Mouse (Mus musculus): ENCODE measurements at regions not wholly inside any gene's neighbourhood (a gene's known extent, or its start where the extent isn't known, plus 50 kb on each side); places are given as distances from the start of the nearest gene placed in this dataset.

DNA sequence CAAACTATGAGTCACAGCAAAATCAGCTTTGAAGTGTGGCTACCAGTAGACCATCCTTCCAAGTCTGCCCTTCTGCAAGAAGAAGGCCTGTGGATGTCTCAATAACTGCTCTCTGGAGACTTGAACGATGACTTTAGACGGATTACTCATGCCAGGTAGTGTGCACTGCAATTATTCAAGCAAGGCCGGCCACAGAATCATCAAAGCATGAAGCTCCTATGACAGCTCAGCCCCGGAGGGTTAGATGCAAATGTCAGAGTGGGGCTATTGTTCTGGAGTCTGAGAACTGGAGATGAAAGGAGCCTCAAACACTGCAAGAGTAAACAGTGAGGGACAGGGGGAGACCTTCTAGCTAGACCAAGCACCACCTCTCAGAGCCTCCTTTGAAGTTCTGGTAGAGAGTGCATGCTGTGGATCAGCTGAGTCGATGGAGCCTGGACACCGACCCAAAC is 173.8 kb upstream of the Dmrta1 start:
- no peak for DNase-seq (ENCODE audit: low read depth, low spot score)

DNA sequence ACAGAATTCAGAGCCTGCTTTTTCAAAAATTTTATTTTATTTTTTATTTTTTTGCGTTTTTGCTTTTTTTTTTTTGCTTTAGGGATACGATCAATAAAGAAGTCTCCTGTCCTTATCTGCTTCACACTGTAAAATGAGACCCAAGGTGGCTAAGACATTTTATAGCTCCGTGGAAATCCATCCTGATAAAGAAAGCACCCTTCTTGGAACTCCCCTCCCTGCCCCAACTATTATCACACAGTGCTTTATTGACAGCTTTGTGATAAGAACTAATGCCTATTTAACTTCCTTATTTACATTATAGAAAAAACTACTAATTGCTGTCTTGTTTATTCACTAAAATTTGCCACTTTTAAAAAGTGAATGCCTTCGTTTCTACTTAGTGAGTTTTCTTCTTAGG is 179.0 kb upstream of the Dmrta1 start:
- DNase-seq (ENCODE audit: low read depth, low spot score), result no peak

DNA sequence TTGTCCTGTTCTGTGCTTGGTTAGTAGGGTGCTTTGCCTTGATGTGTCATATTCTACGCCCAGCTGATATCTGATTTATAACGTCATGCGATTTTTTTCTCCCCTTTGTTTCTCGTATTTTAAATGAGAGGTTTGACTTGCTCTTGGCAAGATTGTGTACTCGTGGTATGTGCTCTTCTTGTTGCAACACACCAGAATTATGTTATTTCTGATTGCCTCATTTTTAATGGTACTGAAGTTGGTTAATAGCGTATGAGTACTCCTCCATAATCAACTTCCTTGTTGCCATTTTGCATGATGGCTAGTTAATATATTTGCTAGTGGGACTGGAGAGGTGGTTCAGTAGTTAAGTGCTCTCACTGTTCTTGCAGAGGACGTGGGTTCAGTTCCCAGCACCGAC is 180.1 kb upstream of the Cdkn2b start:
- DNase-seq (ENCODE audit: low read depth, low spot score), result no peak

DNA sequence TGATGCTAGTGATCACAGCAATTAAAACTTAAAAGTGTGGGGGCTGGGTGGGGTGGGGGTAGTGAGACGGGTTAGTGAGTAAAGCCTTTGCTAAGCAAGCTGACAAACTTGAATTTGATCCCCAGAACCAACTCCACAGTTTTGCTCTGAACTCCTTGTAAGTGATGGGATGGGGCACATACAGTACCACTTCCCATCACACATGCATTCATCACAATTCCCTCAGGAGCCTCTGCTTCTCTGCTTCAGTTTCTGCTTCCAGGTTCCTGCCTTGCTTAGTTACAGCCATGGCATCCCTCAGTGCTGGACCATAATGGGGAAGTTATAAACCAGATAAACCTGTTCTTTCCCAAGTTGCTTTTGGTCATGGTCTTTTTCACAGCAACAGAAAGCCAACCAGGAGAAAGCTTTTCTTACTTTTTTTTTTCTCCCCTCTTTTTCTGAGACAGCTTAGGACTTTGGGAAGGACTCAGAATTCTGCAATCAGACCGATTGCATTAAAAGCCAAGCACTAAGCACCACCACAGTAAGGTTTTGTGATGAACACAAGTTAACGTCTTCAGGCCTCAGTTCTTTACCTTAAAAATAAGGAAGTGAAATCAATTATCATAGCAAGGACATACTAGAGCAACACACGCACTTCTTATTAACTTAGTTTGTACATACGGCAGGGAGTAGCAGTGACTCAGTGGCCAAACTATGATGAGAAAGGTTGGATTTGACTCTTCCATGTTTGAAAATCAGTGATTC is 176.8 kb upstream of the Cdkn2b start:
- no peak for DNase-seq (ENCODE audit: low read depth, low spot score)

DNA sequence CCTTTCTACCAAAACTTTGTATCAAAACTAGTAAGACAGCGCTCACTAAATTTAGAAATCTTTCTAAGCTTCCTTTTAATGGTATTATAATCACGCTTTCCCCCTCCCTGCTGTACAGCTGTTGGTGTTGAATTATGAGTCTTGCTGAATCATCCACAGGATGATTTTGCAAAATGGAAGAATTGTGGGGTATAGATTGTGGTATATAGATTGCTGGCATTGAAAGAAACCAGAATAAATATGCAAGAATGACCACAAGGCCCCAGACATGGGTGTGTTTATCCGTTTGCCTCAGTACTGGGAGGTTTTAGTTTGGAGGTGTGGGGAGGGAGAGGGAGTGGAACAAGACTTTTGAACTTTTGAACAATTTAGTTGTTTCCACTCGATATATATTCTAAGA is 176.1 kb upstream of the Cdkn2b start:
- no peak for DNase-seq (ENCODE audit: low read depth, low spot score)

DNA sequence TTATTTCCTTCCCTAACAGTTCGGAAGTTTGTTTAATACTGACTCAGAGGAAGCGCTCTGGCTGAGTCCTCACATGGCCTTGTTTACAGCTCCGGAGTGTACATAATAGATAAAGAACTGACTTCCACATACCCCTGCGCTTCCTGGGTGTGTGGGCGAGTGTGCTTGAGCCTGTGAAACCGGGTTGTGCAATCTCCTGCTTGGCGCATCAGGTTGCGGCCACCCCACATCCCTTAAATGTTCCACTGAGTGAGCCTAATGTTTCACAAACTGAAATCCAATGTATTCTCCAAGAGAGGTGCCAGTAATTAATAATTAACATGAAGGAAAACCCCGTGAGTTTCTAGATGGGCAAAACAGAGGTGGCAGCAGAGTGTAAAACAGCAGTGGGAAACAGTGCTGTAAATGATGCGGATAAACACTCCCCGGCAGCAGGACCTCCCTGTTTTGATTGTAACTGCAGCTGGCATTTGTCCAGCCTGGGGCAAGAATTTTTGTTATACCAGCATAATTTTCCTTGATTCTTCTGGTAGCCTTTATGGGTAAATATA is 175.2 kb upstream of the Cdkn2b start:
- peak; percentile 14 for DNase-seq (ENCODE audit: low read depth, low spot score)

DNA sequence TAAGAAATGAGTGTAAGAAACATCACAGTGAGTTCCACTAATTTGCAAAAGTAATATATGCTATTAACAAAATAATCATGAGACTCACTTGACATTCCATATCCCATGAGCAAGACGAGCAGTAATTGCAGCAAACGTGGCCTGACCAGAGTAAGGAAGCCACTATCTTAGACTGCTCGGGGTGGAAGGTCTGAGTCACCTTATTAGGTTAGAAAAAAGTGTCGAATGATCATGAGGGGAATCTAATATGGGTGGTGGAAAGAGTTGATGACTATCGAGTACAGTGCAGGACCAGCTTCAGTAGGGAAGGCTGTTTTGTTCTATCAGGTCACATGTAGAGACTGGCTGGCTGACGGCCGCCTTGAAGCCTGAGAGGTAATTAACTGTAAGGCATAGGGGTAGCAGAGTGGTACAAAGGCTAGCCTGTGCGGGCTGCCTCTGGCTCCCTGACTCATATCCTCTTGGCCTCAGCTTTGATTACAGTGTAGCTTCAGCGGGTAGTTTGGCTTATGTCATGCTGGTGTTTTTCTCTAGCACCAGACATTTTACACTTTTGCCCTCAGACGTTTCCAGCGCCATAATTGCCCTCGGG is 167.9 kb upstream of the Cdkn2b start:
- DNase-seq (ENCODE audit: low read depth, low spot score), result no peak

DNA sequence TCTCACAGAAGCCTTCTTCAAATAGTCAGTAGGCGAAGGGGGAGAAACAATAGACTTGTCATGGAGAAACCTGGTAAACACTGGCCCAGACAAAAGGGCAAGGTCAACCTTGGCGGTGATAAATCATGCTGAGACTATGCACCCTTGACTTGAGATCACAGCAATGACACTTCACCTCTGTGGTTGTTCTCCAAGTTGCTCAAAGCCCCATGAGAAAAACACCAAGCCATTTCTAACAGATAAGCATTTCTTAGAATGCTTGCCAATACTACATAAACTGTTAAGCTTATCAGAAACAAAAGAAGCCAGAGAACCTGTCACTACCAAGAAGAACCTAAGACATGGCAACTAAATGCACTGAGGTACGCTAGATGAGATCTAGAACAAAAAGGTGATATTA is 165.0 kb upstream of the Cdkn2b start:
- DNase-seq (ENCODE audit: low read depth, low spot score), result no peak

DNA sequence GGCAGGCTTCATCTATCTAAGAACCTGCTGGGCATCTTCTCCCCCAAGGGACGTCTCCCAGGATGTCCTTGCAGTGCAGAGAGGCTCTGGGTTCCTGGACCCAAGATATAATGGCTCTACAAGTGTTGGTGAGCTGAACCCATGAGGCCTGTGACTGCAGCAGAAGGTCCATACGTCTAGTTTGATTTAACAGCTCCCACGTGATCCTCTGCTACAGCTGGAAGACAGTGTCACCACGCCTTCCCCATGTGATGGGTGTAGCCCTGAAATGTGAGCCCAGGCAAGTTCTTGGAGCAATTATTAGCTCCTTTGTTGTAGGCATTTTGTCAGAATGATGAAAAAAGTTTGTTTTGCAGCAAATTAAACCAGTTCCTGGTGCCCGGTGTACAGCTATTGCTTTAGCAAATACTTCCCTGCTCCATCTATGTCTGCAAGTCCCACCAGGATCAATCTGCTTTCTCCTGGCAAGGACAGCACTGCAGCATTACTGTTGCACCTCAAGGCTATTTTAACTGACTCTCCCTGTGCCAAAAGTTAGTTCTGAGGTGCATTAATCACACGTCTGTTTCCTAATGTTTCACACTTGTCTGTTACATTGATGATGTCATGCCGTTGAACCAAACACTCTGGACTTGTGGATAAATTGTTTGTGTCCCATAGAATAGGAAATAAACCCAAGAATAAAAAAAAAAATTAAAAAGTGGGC is 164.2 kb upstream of the Cdkn2b start:
- DNase-seq (ENCODE audit: low read depth, low spot score), result no peak

DNA sequence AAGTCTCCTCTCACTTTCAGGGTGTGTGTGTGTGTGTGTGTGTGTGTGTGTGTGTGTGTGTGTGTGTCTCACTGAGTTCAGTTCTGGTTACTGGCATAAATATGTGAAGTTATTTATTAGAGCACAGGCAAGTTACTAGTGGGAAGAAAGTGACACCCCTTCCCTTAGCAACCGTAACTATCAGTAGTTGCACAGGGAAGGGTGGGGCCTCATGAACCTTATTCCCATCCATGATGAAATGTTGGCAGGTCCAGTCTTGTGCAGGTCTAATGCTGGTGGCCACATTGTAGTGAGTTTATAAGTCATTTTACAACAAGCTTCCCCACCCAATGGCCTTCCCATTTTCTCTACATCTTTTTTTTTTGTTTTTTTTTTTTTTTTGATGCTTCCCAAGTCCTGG is 160.6 kb upstream of the Cdkn2b start:
- DNase-seq (ENCODE audit: low read depth, low spot score), result no peak

DNA sequence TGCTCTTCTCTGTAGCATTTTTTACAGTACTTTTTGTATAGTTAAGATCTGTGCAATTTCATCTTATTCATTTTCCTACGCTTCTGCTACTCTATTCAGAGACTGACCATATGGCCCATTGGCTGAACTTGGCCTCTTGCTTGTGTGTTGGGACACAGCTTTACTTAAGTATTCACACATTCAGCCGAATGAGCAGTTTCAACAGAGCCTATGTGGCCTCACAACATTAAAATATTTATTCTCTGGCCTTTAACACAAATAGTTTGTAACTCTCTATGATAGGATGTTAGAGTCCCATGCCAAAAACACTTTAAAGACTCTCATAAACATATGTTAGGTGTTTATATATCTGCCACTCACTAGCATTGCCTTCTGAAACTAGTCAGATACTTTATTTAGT is 159.9 kb upstream of the Cdkn2b start:
- no peak for DNase-seq (ENCODE audit: low read depth, low spot score)

DNA sequence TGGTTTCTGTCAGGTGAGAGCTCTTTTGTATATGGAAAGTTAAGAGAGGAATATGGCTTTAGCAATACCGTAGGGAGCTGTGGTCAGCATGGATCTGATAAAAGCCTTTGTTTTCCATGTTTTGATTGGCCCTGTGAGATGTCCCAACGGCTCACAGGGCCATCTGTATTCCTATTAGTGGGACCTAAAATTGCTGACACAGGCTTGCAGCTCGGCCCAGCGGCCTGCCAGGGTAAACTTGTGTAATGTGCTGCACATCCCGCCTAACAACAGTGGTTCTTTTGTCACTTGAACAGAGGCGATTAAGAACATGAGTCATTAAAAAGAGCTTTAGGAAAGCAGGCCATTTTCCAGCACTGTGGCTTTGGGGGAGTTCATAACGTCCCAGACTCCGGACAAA is 159.0 kb upstream of the Cdkn2b start:
- peak; percentile 57 for DNase-seq (ENCODE audit: low read depth, low spot score)

DNA sequence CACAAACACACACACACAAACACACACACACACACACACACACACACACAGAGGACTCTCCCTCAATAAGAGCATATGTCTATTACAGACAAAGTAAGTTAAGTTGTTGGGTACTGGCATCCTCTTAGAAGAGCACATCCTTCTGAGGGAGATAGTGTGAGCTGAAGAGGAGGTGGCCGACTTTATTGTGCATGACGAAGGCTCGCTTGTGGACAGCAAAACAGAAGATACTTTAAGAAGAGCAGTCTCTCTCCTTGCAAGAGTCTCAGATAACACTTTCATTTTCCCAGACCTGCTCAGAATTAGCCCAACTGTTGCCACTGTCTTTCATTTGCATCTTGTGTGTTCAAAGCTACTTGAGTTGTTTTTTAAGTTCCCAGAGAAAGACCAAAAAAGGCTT is 158.6 kb upstream of the Cdkn2b start:
- no peak for DNase-seq (ENCODE audit: low read depth, low spot score)

DNA sequence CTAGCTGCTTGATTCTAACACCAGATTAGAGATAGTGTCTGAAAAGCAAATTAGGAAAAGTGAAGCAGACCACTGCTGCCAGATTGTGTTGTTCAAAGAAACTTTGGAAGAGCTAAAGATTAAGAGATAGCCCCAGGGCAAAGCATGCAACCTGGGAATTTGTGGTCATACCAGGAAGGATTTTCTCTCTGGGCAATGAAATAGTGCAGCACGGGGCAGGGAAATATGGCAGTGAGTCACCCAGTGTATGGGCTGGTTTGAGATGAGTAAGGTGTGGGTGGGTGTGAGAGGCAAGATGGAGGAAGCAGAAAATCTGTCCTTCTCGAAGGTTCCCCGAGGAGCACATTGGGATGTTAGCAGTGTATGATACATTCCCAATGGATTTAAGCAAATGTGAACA is 155.9 kb upstream of the Cdkn2b start:
- DNase-seq (ENCODE audit: low read depth, low spot score), result no peak

DNA sequence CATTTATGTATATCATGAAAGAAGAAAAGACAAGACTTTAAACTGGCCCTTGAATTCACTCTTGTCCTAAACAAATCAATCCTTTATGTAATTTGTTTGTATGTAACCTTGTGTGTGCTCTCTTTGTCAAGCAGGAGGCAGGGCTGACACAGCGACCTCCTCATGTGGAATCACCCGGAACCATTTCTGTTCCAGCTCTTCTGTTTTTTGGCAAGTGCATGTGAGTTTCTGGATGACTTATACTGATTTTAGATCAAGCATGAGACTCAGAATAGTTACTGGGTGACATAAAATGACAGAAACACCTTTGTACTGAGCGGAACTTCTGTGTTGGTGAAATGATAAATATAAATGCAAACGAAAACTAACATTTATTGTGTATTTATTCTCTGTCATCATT is 152.3 kb upstream of the Cdkn2b start:
- DNase-seq (ENCODE audit: low read depth, low spot score), result no peak

DNA sequence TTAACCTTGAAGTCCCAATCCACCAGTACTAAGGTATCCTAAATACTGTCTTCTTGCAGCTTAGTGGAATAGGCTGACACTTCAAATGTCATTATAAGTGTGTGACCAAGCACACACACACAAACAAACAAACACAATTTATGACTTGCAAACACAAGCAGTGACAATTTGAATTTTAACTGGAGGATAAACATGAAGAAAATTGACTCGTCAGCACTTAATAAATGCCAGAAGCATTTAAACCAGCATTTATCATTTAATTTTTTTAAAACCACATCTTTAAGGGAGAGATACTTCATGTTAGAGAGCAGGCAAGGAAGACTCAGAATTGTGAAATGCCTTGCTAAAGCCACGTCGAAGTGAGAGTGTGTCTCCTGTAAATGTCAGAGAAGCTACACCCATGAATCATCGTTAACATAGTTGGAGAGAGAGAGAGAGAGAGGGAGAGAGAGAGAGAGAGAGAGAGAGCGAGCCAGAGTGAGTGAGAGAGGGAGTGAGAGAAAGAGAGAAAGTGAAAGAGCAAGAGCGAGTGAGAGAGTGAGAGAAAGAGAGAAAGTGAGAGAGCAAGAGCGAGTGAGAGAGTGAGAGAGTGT is 149.4 kb upstream of the Cdkn2b start:
- no peak for DNase-seq (ENCODE audit: low read depth, low spot score)

DNA sequence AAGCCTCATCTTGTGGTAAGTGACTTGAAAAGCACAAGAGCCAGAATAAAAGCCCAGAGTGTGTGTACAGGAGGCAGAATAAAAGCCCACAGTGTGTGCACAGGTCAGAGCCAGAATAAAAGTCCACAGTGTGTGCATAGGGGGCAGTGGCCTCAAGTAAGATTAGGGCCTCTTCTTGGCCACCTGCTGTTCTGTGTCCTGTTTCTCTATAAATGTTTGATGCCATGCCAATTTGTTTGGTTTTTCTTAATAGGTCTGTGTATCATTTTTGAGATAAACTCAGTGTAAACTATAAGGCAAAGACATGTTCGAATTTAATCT is 148.5 kb upstream of the Cdkn2b start:
- no peak for DNase-seq (ENCODE audit: low read depth, low spot score)

DNA sequence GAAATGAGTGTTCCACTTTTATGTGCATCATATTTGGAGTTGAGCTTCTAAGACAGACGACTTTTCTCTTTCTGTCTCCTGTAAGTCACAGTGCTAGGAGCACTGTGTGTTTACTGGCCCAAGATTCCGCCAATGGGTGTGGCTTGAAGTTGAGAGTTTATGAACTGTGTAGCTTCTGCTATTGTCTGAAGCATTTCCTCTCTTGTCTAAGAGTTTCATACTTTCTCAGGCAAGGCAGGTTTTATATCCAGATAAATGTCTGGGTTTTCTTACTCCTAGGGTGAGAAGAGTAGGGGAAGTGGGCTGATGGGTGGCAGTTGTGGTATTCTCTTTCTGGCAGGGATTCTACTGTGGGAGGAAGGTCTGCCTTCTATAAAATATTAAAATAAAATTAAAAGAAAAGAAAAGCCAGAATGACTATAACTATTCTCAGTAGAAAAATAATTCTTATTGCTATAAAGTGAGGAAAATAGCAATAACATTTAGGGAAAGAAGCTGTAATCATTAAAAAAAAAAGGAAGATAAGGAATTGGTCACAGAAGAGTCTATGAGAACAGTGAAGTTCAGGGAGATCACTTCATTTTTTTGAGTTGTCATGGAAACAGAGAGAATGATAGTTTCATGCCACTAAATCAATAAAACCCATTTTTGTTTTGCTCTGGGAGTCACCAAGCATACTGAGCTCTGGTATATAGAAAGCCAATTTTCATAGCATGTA is 147.9 kb upstream of the Cdkn2b start:
- no peak for DNase-seq (ENCODE audit: low read depth, low spot score)

DNA sequence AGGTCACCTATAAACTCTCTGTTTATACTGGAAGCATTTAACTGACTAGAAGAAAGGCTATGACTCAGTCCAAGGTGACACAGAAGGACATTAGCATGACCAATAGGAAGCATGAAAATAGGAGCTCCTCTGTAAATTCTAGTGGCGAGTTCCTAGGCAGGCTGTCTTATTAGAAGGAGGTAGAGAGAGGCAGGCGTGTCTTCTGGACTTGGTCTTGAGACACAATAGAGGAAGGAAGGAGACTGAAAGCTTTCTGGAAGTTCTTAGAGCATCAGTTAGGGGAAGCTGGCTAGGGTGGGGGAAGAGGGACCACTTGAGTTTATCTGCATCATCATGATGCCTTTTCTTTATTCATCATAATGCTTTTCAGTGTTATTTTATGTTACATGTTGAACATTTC is 147.0 kb upstream of the Cdkn2b start:
- no peak for DNase-seq (ENCODE audit: low read depth, low spot score)

DNA sequence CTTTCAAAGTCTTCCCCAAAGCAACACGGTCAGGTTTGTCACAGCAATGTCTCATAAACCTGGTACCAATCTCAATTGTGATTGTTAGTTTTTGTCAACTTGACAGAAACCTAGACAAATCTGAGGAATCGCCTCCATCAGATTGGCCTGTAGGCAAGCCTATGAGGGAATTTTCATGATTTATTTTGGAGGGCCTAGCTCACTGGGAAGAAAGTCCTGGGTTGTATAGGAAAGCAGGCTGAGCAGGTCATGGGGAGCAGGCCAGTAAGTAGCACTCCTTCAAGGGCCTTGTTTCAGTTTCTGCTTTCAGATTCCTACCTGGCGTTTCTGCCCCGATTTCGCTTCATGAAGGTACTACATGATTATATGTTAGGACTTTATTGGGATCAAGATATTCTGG is 144.1 kb upstream of the Cdkn2b start:
- no peak for DNase-seq (ENCODE audit: low read depth, low spot score)

DNA sequence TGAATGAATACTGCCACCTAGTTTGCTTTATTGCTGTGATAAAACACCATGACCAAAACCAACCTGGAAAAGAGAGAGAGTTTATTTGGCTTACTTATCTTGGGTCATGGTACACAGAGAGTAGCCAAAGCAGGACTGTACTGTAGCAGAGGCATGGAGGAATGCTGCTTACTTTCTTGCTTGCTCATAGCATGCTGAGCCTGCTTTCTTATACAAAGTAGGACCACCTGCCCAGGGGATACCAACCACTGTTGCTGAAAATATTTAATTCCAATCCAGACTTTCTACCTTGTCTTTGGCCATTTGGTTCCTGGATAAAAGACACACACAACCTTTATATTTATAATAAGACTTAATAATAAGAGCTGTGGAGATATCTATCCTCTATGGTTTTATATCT is 142.2 kb upstream of the Cdkn2b start:
- no peak for DNase-seq (ENCODE audit: low read depth, low spot score)

DNA sequence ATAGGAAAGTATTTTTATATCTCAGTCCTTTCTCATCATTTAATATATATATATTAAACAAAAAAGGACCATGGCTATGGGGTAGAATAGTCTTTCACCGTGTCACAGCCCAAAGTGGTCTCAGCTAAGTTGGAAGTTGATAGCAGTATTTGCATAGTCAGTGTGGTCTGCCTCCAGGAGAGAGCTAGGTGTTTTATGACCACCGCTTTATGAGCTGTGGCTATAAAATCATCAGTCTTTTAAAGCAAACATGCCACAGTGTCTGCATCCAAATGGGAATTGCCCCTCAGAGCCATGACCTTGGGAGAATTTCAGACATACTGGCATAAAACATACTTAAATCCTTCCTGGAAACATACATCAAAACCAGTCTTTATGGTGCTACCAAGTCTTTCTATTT is 140.9 kb upstream of the Cdkn2b start:
- no peak for DNase-seq (ENCODE audit: low read depth, low spot score)
